Mouse (Mus musculus): ENCODE data around the gene Bace2.

Gene Bace2

GRCm38 (mm10) chr16:97402213-97402785, 45.8 kb downstream of the Bace2 start:
- no peak for DNase-seq

- no peak for DNase-seq
Measured at GRCm38 (mm10) chr16:97405476-97406012, 49.0 kb downstream of the Bace2 start.

GRCm38 (mm10) chr16:97417896-97418542, 61.5 kb downstream of the Bace2 start:
- peak; percentile 61 for DNase-seq

GRCm38 (mm10) chr16:97418749-97419453, 62.4 kb downstream of the Bace2 start:
- DNase-seq = no peak

- no peak for DNase-seq
Measured at GRCm38 (mm10) chr16:97421671-97422070, 65.1 kb downstream of the Bace2 start.

GRCm38 (mm10) chr16:97423627-97424026, 67.1 kb downstream of the Bace2 start:
- DNase-seq = no peak

GRCm38 (mm10) chr16:97428026-97428425, 71.5 kb downstream of the Bace2 start:
- no peak for DNase-seq

- DNase-seq = no peak
Measured at GRCm38 (mm10) chr16:97430091-97430490, 73.5 kb downstream of the Bace2 start.

GRCm38 (mm10) chr16:97431328-97431727, 74.8 kb downstream of the Bace2 start:
- peak; percentile 17 for DNase-seq

- DNase-seq = no peak
Measured at GRCm38 (mm10) chr16:97434206-97434605, 77.7 kb downstream of the Bace2 start.

- DNase-seq = no peak
Measured at GRCm38 (mm10) chr16:97437448-97438056, 81.0 kb downstream of the Bace2 start.

- no peak for DNase-seq
Measured at GRCm38 (mm10) chr16:97438191-97438590, 81.6 kb downstream of the Bace2 start.

- DNase-seq = no peak
Measured at GRCm38 (mm10) chr16:97441967-97442366, 85.4 kb downstream of the Bace2 start.

GRCm38 (mm10) chr16:97443670-97444263, 87.2 kb downstream of the Bace2 start:
- peak; percentile 54 for DNase-seq

- DNase-seq = no peak
Measured at GRCm38 (mm10) chr16:97447386-97447785, 90.8 kb downstream of the Bace2 start.

GRCm38 (mm10) chr16:97459831-97460230, 103.3 kb downstream of the Bace2 start:
- no peak for DNase-seq

GRCm38 (mm10) chr16:97461271-97461670, 104.7 kb downstream of the Bace2 start:
- no peak for DNase-seq

- no peak for DNase-seq
Measured at GRCm38 (mm10) chr16:97462481-97463181, 106.1 kb downstream of the Bace2 start, which contains the start of gene Mx1. Gene Mx1, minus strand, starts transcription at chr16:97462907.

- DNase-seq = no peak
Measured at GRCm38 (mm10) chr16:97466182-97466957, 109.8 kb downstream of the Bace2 start.

- no peak for DNase-seq
Measured at GRCm38 (mm10) chr16:97467472-97467871, 110.9 kb downstream of the Bace2 start.

GRCm38 (mm10) chr16:97467993-97468791, 111.7 kb downstream of the Bace2 start:
- DNase-seq = no peak

Measured in kidney, adult 9 months (tissue).